Mouse (Mus musculus) neural tube, embryonic 11.5 days (tissue): ENCODE results near the gene Exd1. TPM values are rescaled to one million over a fixed set of nuclear protein-coding genes. Genes with fewer than 3 reads are reported as not detected.

Source experiments
- ATAC-seq: fragments of 200-750 bp; cut with Nextera tagmentation; 2 replicates; pipeline ENCODE4 v1.8.0; 2017; ENCODE audit warnings: moderate number of reproducible peaks, mild to moderate bottlenecking, moderate TSS enrichment, moderate library complexity; ENCODE audit not compliant: insufficient read depth, low FRiP score, low TSS enrichment
- DNase-seq: peaks from one replicate; pipeline ENCODE4 v3.0.0-alpha.2; 2015; ENCODE audit warnings: low spot score
- H3K27ac ChIP-seq: fragments of 300-500 bp; sonication (generic); 2 replicates; pipeline ENCODE4 v1.5.1; 2014; ENCODE audit warnings: low read depth, mild to moderate bottlenecking, low read length
- H3K27me3 ChIP-seq: fragments of 300-500 bp; sonication (generic); 2 replicates; pipeline ENCODE4 v1.6.1; 2014; ENCODE audit warnings: mild to moderate bottlenecking, low read length, mixed read lengths; ENCODE audit not compliant: control insufficient read depth, insufficient read depth
- H3K36me3 ChIP-seq: fragments of 300-500 bp; sonication (generic); 2 replicates; pipeline ENCODE4 v1.6.1; 2014; ENCODE audit warnings: mild to moderate bottlenecking, low read length, moderate library complexity, mixed read lengths; ENCODE audit not compliant: control insufficient read depth, insufficient read depth
- H3K4me1 ChIP-seq: fragments of 300-500 bp; sonication (generic); 2 replicates; pipeline ENCODE4 v1.6.1; 2014; ENCODE audit warnings: low read length, mixed read lengths; ENCODE audit not compliant: control insufficient read depth, insufficient read depth
- H3K4me2 ChIP-seq: fragments of 300-500 bp; sonication (generic); 2 replicates; pipeline ENCODE4 v1.6.1; 2014; ENCODE audit warnings: low read depth, mild to moderate bottlenecking, moderate library complexity
- H3K4me3 ChIP-seq: fragments of 300-500 bp; sonication (generic); 2 replicates; pipeline ENCODE4 v1.5.1; 2014; ENCODE audit warnings: low read depth, low read length
- H3K9ac ChIP-seq: fragments of 300-500 bp; sonication (generic); 2 replicates; pipeline ENCODE4 v1.6.1; 2014; ENCODE audit warnings: mild to moderate bottlenecking, low read length
- H3K9me3 ChIP-seq: fragments of 300-500 bp; sonication (generic); 2 replicates; pipeline ENCODE4 v1.6.1; 2016; ENCODE audit warnings: low read length; ENCODE audit not compliant: control insufficient read depth
- WGBS: fragments of 180-500 bp; shearing (Covaris S2); extraction: QIAGEN DNeasy Blood & Tissue Kit; methylation state at CpG from one replicate; pipeline ENCODE4 v1.1.7; 2014; 5-methylcytosine and 5-hydroxymethylcytosine counted together
- polyA plus RNA-seq: library from polyadenylated mRNA; unstranded; fragments of >200 nt; fragmentation: Nextera tagmentation; extraction: Ambion mirVana; gene quantifications from 2 replicates; pipeline ENCODE4 v1.2.1, GENCODE M21; 2014

Exd1 gene
- polyA plus RNA-seq, 1 experiment from 2014 or later, result 0.57 TPM

GRCm38 (mm10) chr2:119548691-119549090 lies 1.3 kb upstream of the Exd1 start:
- no peak overlapping the region for H3K27ac ChIP-seq
- DNase-seq (no peak), ATAC-seq (no peak)
- H3K4me1 ChIP-seq, result peaks cover 6% of the 10 kb centered on the region; the same call in 1 of the 2 replicates
- H3K4me3 ChIP-seq, result peak overlapping the region; percentile 73; the same call in 1 of the 2 replicates
- no peak overlapping the region; the same call in 1 of the 2 replicates for H3K9ac ChIP-seq
- no peaks in the 10 kb centered on the region for H3K27me3 ChIP-seq
- H3K9me3 ChIP-seq, result no peaks in the 10 kb centered on the region
- H3K4me2 ChIP-seq, result peak overlapping the region; percentile 61
- WGBS, result 83% methylated on average over 5 of the region's 5 CpGs
- no peaks in the 10 kb centered on the region for H3K36me3 ChIP-seq

GRCm38 (mm10) chr2:119548371-119548660 lies 889 bp upstream of the Exd1 start:
- Histone ChIP-seq H3K27ac (no peak overlapping the region), H3K9ac (peak overlapping the region; percentile 83), H3K27me3 (no peaks in the 10 kb centered on the region), H3K4me1 (peaks cover 6% of the 10 kb centered on the region; the same call in 1 of the 2 replicates), H3K4me3 (peak overlapping the region; percentile 73), H3K9me3 (no peaks in the 10 kb centered on the region), H3K36me3 (no peaks in the 10 kb centered on the region), H3K4me2 (peak overlapping the region; percentile 61)
- 23% methylated on average over 3 of the region's 3 CpGs for WGBS
- ATAC-seq, result no peak
- no peak for DNase-seq

GRCm38 (mm10) chr2:119546848-119547521 lies 442 bp downstream of the Exd1 start:
- no peaks in the 10 kb centered on the region for H3K36me3 ChIP-seq
- H3K4me3 ChIP-seq, result peak overlapping the region; percentile 73
- ATAC-seq (peak; percentile 71), DNase-seq (peak; percentile 87)
- H3K4me2 ChIP-seq, result peak overlapping the region; percentile 61
- peaks cover 6% of the 10 kb centered on the region; the same call in 1 of the 2 replicates for H3K4me1 ChIP-seq
- WGBS, result under 1% methylated on average over 30 of the region's 30 CpGs
- peak overlapping the region; percentile 51; the same call in 1 of the 2 replicates for H3K9ac ChIP-seq
- H3K9me3 ChIP-seq, result no peaks in the 10 kb centered on the region
- no peaks in the 10 kb centered on the region for H3K27me3 ChIP-seq
- peak overlapping the region; percentile 62; the same call in 1 of the 2 replicates for H3K27ac ChIP-seq

GRCm38 (mm10) chr2:119543656-119544055 lies 3.8 kb downstream of the Exd1 start:
- H3K36me3 ChIP-seq, result no peaks in the 10 kb centered on the region
- DNase-seq (no peak), ATAC-seq (no peak)
- no peak overlapping the region for H3K9ac ChIP-seq
- H3K27ac ChIP-seq, result no peak overlapping the region
- WGBS, result 71% methylated on average over 2 of the region's 2 CpGs
- H3K9me3 ChIP-seq, result no peaks in the 10 kb centered on the region
- H3K27me3 ChIP-seq, result no peaks in the 10 kb centered on the region
- H3K4me1 ChIP-seq, result peaks cover 5% of the 10 kb centered on the region; the same call in 1 of the 2 replicates
- no peak overlapping the region for H3K4me2 ChIP-seq
- no peak overlapping the region for H3K4me3 ChIP-seq

- H3K4me2 ChIP-seq, result no peak overlapping the region
- no peaks in the 10 kb centered on the region for H3K27me3 ChIP-seq
- no peak overlapping the region for H3K4me3 ChIP-seq
- 19% methylated on average over 1 of the region's 1 CpGs for WGBS
- no peak for ATAC-seq
- DNase-seq, result peak; percentile 51
- H3K4me1 ChIP-seq, result no peaks in the 10 kb centered on the region; the same call in 1 of the 2 replicates
- no peaks in the 10 kb centered on the region for H3K36me3 ChIP-seq
- H3K9ac ChIP-seq, result no peak overlapping the region
- H3K9me3 ChIP-seq, result no peaks in the 10 kb centered on the region
- H3K27ac ChIP-seq, result no peak overlapping the region
These were observed 5.3 kb downstream of the Exd1 start for GRCm38 (mm10) chr2:119542106-119542505.

GRCm38 (mm10) chr2:119538802-119539201 lies 8.6 kb downstream of the Exd1 start:
- Histone ChIP-seq H3K9me3 (no peaks in the 10 kb centered on the region), H3K4me3 (no peak overlapping the region), H3K27ac (no peak overlapping the region), H3K9ac (no peak overlapping the region), H3K27me3 (no peaks in the 10 kb centered on the region), H3K4me2 (no peak overlapping the region), H3K4me1 (no peaks in the 10 kb centered on the region), H3K36me3 (no peaks in the 10 kb centered on the region)
- WGBS, result 86% methylated on average over 9 of the region's 9 CpGs
- DNase-seq (no peak), ATAC-seq (no peak)

- ATAC-seq (no peak), DNase-seq (no peak)
- Histone ChIP-seq H3K9ac (no peak overlapping the region), H3K27me3 (no peaks in the 10 kb centered on the region), H3K4me1 (no peaks in the 10 kb centered on the region), H3K4me3 (no peak overlapping the region), H3K4me2 (no peak overlapping the region), H3K9me3 (no peaks in the 10 kb centered on the region), H3K27ac (no peak overlapping the region), H3K36me3 (no peaks in the 10 kb centered on the region)
- WGBS, result 42% methylated on average over 4 of the region's 4 CpGs
These were observed 22.0 kb downstream of the Exd1 start for GRCm38 (mm10) chr2:119525422-119525821.

- Histone ChIP-seq H3K9me3 (no peaks in the 10 kb centered on the region), H3K27ac (no peak overlapping the region), H3K9ac (no peak overlapping the region), H3K4me2 (no peak overlapping the region), H3K4me3 (no peak overlapping the region), H3K4me1 (no peaks in the 10 kb centered on the region), H3K36me3 (no peaks in the 10 kb centered on the region), H3K27me3 (no peaks in the 10 kb centered on the region)
- 73% methylated on average over 4 of the region's 4 CpGs for WGBS
- DNase-seq (no peak), ATAC-seq (no peak)
These were observed 23.6 kb downstream of the Exd1 start for GRCm38 (mm10) chr2:119523836-119524235.

GRCm38 (mm10) chr2:119520550-119520949 lies 26.9 kb downstream of the Exd1 start:
- H3K36me3 ChIP-seq, result no peaks in the 10 kb centered on the region
- DNase-seq, result no peak
- no peak overlapping the region for H3K27ac ChIP-seq
- H3K9ac ChIP-seq, result no peak overlapping the region
- WGBS, result 80% methylated on average over 7 of the region's 7 CpGs
- H3K4me1 ChIP-seq, result no peaks in the 10 kb centered on the region
- H3K9me3 ChIP-seq, result no peaks in the 10 kb centered on the region
- H3K4me3 ChIP-seq, result no peak overlapping the region
- no peaks in the 10 kb centered on the region for H3K27me3 ChIP-seq
- H3K4me2 ChIP-seq, result no peak overlapping the region
- no peak for ATAC-seq
